Mouse (Mus musculus) kidney, postnatal 0 days (tissue): Measurements from ENCODE around the gene Galnt14. TPM values are rescaled to one million over a fixed set of nuclear protein-coding genes. Genes with fewer than 3 reads are reported as not detected.

Experiments
- ATAC-seq: fragments of 200-750 bp; cut with Nextera tagmentation; replicated peaks from 2 replicates; pipeline ENCODE4 v1.8.0; 2017; ENCODE audit warnings: low read depth, moderate number of reproducible peaks, moderate TSS enrichment, moderate library complexity; ENCODE audit not compliant: low FRiP score
- DNase-seq: peaks from one replicate; pipeline ENCODE4 v3.0.0-alpha.2; 2016; ENCODE audit warnings: low spot score
- H3K27ac ChIP-seq: fragments of 300-500 bp; sonication (generic); 2 replicates; pipeline ENCODE4 v1.5.1; 2014; ENCODE audit warnings: mild to moderate bottlenecking
- H3K27me3 ChIP-seq: fragments of 300-500 bp; sonication (generic); 2 replicates; pipeline ENCODE4 v1.6.1; 2014; ENCODE audit warnings: low read length, mixed read lengths; ENCODE audit not compliant: insufficient read depth
- H3K36me3 ChIP-seq: fragments of 300-500 bp; sonication (generic); 2 replicates; pipeline ENCODE4 v1.6.1; 2014; ENCODE audit warnings: low read length, mixed read lengths; ENCODE audit not compliant: insufficient read depth
- H3K4me1 ChIP-seq: fragments of 300-500 bp; sonication (generic); replicated peaks from 2 replicates; pipeline ENCODE4 v1.6.1; 2014; ENCODE audit warnings: antibody characterized with exemption, low read length, mixed read lengths; ENCODE audit not compliant: insufficient read depth
- H3K4me2 ChIP-seq: fragments of 300-500 bp; sonication (generic); 2 replicates; pipeline ENCODE4 v1.6.1; 2014; ENCODE audit warnings: mild to moderate bottlenecking, low read length, moderate library complexity, mixed read lengths
- H3K4me3 ChIP-seq: fragments of 300-500 bp; sonication (generic); replicated peaks from 2 replicates; pipeline ENCODE4 v1.5.1; 2014; ENCODE audit warnings: low read depth, low read length
- H3K9ac ChIP-seq: fragments of 300-500 bp; sonication (generic); 2 replicates; pipeline ENCODE4 v1.6.1; 2014; ENCODE audit warnings: low read depth, low read length
- H3K9me3 ChIP-seq: fragments of 300-500 bp; sonication (generic); replicated peaks from 2 replicates; pipeline ENCODE4 v1.6.1; 2016; ENCODE audit warnings: low read length, inconsistent platforms, mixed read lengths
- CTCF ChIP-seq: IDR thresholded peaks from 2 replicates; pipeline ENCODE4 v1.5.1; 2016; ENCODE audit warnings: antibody characterized with exemption, low read depth, mild to moderate bottlenecking, moderate library complexity
- WGBS: fragments of 180-500 bp; shearing (Covaris S2); extraction: QIAGEN DNeasy Blood & Tissue Kit; methylation state at CpG from one replicate; pipeline ENCODE4 v1.1.7; 2014; 5-methylcytosine and 5-hydroxymethylcytosine counted together
- polyA plus RNA-seq: library from polyadenylated mRNA; unstranded; fragments of >200 nt; fragmentation: Nextera tagmentation; extraction: Ambion mirVana; gene quantifications from 2 replicates; pipeline ENCODE4 v1.2.1, GENCODE M21; 2015

Galnt14 gene
- polyA plus RNA-seq, 1 experiment from 2014 or later = 19.3 TPM

DNA sequence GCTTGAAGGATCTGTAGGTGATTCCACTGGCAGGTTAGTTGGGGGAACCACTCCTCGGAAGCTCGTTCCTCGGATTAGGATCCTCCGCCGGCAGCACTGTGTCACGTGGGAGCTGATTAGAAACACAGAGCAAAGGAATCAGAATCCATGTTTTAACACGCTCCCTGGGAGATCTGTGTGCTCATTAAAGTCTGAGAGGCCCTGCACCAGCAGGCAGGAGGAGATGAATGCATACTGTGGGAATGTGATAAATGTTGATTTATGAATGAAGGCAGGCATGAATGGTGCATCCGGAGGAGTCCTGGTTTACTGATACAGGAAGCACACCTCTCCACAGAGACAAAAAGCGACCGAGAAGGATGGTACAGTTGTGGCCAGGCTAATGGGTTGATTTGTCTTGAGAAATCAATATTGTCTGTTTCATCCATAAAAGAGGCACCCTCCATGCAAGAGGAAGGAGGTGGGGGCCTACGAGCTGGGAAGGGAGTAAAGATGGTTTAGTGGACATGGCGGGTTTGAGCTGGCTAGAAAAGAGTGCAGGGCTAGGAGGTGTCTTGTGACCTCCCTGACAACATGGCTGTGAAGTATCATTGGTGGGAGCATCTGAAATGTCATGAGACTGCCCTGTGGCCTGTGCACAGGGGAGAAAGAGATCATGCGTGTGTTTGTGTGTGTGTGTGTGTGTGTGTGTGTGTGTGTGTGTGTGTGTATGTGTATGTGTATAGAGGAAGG, 202.3 kb downstream of the Galnt14 start:
- no peak for TF ChIP-seq CTCF
- no peaks in the 10 kb centered on the region for H3K36me3 ChIP-seq
- ATAC-seq (no peak), DNase-seq (peak; percentile 1)
- no peaks in the 10 kb centered on the region for H3K27me3 ChIP-seq
- no peak overlapping the region for H3K9ac ChIP-seq
- H3K4me3 ChIP-seq = no peak overlapping the region
- H3K4me1 ChIP-seq = no peaks in the 10 kb centered on the region
- 70% methylated on average over 13 of the region's 13 CpGs for WGBS
- no peaks in the 10 kb centered on the region for H3K9me3 ChIP-seq
- H3K27ac ChIP-seq = no peak overlapping the region
- H3K4me2 ChIP-seq = no peak overlapping the region

DNA sequence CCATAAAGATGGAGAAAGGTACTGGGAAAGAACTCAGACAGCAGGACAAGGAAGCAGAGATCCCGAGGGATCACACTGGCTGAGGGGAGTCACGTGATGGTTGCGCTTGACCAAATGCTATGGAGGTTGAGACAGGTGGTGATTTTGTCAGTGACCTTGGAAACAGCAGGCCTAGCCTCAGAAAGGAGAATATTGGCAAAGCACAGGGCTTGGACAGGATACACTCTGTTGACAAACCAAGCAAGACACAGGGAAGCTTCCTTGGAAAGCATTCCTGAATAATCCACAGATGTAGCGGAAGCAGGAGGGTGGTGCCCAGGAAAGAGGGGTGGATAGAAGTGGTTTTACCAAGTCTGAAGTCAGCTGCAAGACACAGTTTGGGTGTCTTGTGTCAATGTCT, 206.1 kb downstream of the Galnt14 start:
- no peak for ATAC-seq
- Histone ChIP-seq H3K9me3 (no peaks in the 10 kb centered on the region), H3K4me3 (no peak overlapping the region), H3K27me3 (no peaks in the 10 kb centered on the region), H3K9ac (no peak overlapping the region), H3K4me2 (no peak overlapping the region), H3K27ac (no peak overlapping the region), H3K36me3 (no peaks in the 10 kb centered on the region), H3K4me1 (no peaks in the 10 kb centered on the region)
- no peak for TF ChIP-seq CTCF
- WGBS = 86% methylated on average over 4 of the region's 4 CpGs
- no peak for DNase-seq

DNA sequence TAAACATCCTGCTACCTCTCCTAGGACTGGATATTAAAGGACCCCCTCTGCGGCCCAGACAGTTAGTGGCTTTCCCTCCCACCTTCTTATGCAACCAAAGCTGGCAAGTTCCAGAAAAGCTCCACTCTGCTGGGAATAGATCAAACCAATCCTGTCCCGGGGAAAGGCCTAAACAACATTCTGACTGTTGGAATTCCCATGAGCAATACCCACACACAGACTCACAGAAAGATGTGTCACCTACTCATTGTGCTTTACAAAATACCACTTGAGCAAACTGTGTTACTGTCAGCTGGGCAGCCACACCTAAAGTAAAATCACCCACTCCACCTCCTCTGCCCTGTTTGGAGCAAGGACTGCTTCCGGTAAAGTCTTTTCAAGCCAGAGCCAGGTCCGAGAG, 207.6 kb downstream of the Galnt14 start:
- H3K4me2 ChIP-seq = no peak overlapping the region
- no peak overlapping the region for H3K9ac ChIP-seq
- H3K36me3 ChIP-seq = no peaks in the 10 kb centered on the region
- no peak overlapping the region for H3K27ac ChIP-seq
- TF ChIP-seq CTCF = no peak
- H3K4me1 ChIP-seq = no peaks in the 10 kb centered on the region
- no peak for ATAC-seq
- H3K27me3 ChIP-seq = no peaks in the 10 kb centered on the region
- no peak overlapping the region for H3K4me3 ChIP-seq
- 81% methylated on average over 4 of the region's 4 CpGs for WGBS
- DNase-seq = no peak
- no peaks in the 10 kb centered on the region for H3K9me3 ChIP-seq

DNA sequence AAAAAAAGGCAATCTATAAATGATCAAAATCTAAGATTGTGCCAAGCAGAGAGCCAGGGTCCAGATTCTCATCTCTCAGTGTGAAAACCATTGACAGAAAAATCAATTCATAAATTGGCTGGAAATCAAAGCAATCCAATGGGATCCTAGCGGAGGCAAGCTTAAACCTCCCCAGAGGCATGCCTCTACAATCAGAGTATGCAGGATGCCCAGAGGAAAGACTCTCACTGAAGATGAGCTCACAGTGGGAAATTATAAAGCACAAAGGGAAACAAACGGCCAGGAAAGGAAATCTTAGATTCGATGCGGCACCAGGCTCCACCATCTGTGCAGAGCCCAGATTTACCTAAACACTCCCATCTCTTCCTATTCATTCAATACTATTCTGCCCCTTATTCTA, 220.7 kb downstream of the Galnt14 start:
- Histone ChIP-seq H3K27ac (no peak overlapping the region), H3K4me1 (no peaks in the 10 kb centered on the region), H3K36me3 (no peaks in the 10 kb centered on the region), H3K4me2 (no peak overlapping the region), H3K27me3 (no peaks in the 10 kb centered on the region), H3K4me3 (no peak overlapping the region), H3K9me3 (no peaks in the 10 kb centered on the region), H3K9ac (no peak overlapping the region)
- ATAC-seq (no peak), DNase-seq (no peak)
- no peak for TF ChIP-seq CTCF
- 94% methylated on average over 4 of the region's 4 CpGs for WGBS

DNA sequence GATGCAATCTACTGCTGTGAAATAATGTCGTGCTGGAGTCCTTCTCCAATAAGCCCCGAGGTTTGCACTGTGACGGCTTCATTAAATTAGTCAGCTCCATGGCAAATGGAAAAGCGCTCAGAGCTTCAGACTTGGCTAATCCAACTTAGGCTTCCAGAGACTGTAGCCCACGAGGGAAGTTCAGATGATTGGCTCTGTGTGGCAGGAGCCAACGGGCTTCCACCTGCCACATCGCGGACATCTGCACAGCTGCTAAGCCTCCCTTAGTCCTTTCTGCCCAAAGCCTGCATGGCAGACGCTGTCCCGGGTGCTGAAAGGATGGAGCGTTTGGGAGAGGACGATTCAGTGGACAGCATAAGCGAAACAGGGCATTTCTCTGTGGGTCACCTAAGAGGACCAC, 222.5 kb downstream of the Galnt14 start:
- Histone ChIP-seq H3K4me1 (no peaks in the 10 kb centered on the region), H3K9ac (no peak overlapping the region), H3K27ac (no peak overlapping the region), H3K9me3 (no peaks in the 10 kb centered on the region), H3K27me3 (no peaks in the 10 kb centered on the region), H3K4me2 (no peak overlapping the region), H3K4me3 (no peak overlapping the region), H3K36me3 (no peaks in the 10 kb centered on the region)
- 24% methylated on average over 13 of the region's 13 CpGs for WGBS
- no peak for TF ChIP-seq CTCF
- ATAC-seq (no peak), DNase-seq (peak; percentile 83)

DNA sequence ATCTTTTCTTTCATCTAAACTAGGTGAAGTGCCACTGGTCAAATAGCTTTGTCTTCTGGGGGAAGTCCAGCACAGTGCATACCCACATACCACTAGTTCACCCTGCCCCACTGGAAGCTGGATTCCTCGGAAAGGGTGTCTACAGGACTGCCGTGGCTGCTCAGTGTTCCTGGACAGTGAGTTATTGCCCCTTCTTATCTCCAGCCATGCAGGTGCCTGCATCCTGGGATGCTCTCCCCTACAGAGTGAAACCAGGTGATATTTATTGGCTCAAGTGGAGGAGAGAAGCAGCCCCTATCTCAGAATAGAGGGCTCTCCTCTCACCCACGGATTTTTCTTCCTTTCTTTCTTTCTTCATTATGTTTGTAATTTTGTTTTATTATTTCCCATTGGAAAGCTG, 222.9 kb downstream of the Galnt14 start:
- Histone ChIP-seq H3K9ac (no peak overlapping the region), H3K4me2 (no peak overlapping the region), H3K36me3 (no peaks in the 10 kb centered on the region), H3K4me3 (no peak overlapping the region), H3K9me3 (no peaks in the 10 kb centered on the region), H3K27me3 (no peaks in the 10 kb centered on the region), H3K27ac (no peak overlapping the region), H3K4me1 (no peaks in the 10 kb centered on the region)
- TF ChIP-seq CTCF = no peak
- 67% methylated on average over 3 of the region's 3 CpGs for WGBS
- DNase-seq = no peak
- no peak for ATAC-seq
